Mouse (Mus musculus): Measurements from ENCODE around the gene Prdm15. TPM values are rescaled to one million over a fixed set of nuclear protein-coding genes. Genes with fewer than 3 reads are reported as not detected.
A peak's percentile ranks its signal among the peaks of the same experiment; 100 is the strongest.

Prdm15 gene
- polyA plus RNA-seq, 1 experiment from 2014 or later, result 10.2 TPM

DNA sequence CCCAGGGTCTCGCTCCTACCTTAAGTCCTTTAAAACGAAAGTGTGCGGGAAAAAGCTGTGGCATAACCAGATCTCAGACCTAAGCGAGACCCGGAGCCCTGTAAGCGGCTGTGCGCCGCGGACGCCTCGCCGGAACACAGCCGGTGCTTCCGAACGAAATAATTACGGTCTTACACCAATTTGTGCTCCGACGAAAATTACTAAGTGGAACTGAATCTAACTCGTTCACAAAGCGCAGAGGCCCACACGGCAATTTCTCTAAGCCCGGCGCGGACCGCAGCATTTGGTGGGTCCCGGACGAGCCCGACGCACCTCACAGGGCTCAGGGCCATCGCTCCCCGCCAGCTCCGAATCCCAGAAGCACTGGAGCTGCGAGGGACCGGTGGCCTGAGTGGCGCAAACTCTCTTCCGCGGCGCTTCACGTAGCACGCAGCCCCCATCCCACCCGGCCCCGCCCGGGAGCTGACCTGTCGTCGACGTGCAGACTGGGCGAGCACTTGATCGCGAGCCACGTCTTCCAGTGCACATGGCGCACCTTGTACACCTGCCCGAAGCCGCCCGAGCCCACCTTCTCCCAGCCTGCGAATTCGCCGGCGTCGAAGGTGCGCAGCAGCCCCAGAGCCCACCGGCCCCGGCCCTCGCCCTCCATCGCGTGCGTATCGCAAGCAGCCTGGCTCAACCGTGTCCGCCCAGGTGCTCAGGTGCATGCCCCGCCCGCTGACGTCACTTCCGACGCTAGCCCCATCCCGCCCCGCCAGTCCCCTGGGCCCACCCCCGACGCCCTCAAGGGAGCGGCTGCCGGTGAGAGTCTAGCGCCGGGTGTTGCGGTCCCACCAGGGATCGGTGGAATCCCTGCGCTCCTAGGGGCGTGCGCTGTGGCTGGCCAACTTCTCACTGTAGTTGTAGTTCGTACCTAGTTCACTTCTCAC is 88.3 kb downstream of the Prdm15 start, which contains the start of gene Ripk4:
Ripk4 (minus strand) TSS at position 727 of the 929 bp plus-strand sequence.
- Histone ChIP-seq H3K27me3 (peaks cover 56% of the 10 kb centered on the region), H3K4me2 (peak within 1 kb of the TSS; percentile 68), H3K9me3 (no peaks in the 10 kb centered on the region), H3K27ac (0 out of 2 replicates have a peak within 1 kb of the TSS, but pooled peaks have one; percentile 28), H3K4me1 (peaks cover 14% of the 10 kb centered on the region), H3K36me3 (no peaks in the 10 kb centered on the region), H3K9ac (peak within 1 kb of the TSS; percentile 35), H3K4me3 (peak within 1 kb of the TSS; percentile 45)
- ATAC-seq (ENCODE audit: insufficient number of reproducible peaks, low FRiP score, low TSS enrichment, low read depth), result peak; percentile 70
- WGBS, result under 1% methylated on average over 88 of the region's 88 CpGs

DNA sequence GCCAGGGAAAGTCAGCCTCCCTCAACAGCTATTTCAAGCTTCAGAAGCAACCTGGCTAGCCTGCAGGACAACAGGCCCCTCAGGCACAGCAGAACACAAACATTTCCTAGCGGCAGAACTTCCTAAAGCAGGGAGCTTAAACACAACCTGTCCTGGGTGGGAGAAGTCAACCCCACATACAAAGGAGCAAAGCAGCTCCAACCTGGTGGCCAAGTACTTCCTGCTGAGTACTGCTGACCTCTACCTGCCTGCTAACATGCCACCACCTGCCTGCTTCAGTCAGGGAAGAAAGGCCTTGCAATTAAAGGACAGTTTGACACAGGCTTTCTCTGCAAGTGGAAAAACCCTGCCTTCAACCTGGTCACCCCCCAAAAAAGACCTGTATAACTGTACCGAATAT is 89.9 kb downstream of the Prdm15 start:
- H3K27ac ChIP-seq, result no peak overlapping the region
- WGBS, result 51% methylated on average over 2 of the region's 2 CpGs
- H3K9ac ChIP-seq, result no peak overlapping the region
- no peaks in the 10 kb centered on the region for H3K36me3 ChIP-seq
- ATAC-seq (ENCODE audit: insufficient number of reproducible peaks, low FRiP score, low TSS enrichment, low read depth), result no peak
- H3K4me3 ChIP-seq, result peak overlapping the region; percentile 45
- peaks cover 14% of the 10 kb centered on the region for H3K4me1 ChIP-seq
- no peaks in the 10 kb centered on the region for H3K9me3 ChIP-seq
- peak overlapping the region; percentile 23 for H3K4me2 ChIP-seq
- H3K27me3 ChIP-seq, result peaks cover 56% of the 10 kb centered on the region

DNA sequence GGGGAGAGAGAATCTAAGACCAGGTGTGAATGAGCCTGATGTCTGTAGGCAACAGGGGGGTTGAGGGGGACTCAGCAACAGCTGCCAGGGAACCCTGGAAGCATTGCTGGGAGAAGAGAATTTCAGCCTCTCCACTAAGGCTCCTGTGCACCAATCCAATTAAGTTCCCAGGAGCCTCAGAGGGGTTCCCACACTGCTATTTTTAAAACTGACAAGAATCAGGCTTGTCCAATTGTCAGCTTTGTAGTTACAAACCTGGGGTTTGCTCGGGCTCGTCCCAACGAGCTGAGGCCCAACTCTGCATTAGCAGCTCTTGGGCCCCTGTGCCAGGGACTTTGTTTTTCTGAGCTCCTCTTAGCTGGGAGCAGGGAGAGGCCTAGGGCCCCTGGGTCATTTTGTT is 92.0 kb downstream of the Prdm15 start:
- Histone ChIP-seq H3K36me3 (no peaks in the 10 kb centered on the region), H3K9me3 (no peaks in the 10 kb centered on the region), H3K27ac (no peak overlapping the region), H3K4me3 (no peak overlapping the region), H3K27me3 (peaks cover 39% of the 10 kb centered on the region), H3K9ac (no peak overlapping the region), H3K4me2 (no peak overlapping the region), H3K4me1 (peaks cover 14% of the 10 kb centered on the region)
- ATAC-seq (ENCODE audit: insufficient number of reproducible peaks, low FRiP score, low TSS enrichment, low read depth), result peak; percentile 33; the same call in 1 of the 2 replicates
- 37% methylated on average over 3 of the region's 3 CpGs for WGBS

DNA sequence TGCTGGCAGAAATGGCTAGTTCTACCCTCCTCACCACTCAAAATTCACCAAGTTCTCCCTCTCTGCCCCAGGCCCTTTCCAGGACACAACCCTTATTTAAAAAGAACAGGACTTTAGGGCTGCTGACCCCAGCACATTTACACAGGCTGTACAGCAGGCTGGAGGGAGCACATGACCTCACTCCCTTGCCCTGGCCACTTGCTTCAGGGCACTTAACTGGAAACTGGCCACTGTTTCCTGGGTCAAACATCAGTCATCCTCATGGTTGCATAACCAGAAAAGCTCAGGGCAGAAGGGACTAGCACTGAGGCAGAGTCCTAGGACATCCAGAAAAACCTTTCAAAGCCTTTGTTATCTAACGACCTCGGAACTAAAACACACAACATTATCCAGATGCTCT is 93.4 kb downstream of the Prdm15 start:
- ATAC-seq (ENCODE audit: insufficient number of reproducible peaks, low FRiP score, low TSS enrichment, low read depth), result no peak
- no peak overlapping the region for H3K27ac ChIP-seq
- no peak overlapping the region for H3K9ac ChIP-seq
- H3K4me3 ChIP-seq, result no peak overlapping the region
- 72% methylated on average over 2 of the region's 2 CpGs for WGBS
- no peaks in the 10 kb centered on the region for H3K36me3 ChIP-seq
- H3K27me3 ChIP-seq, result peaks cover 25% of the 10 kb centered on the region
- H3K9me3 ChIP-seq, result no peaks in the 10 kb centered on the region
- H3K4me2 ChIP-seq, result no peak overlapping the region
- peaks cover 6% of the 10 kb centered on the region for H3K4me1 ChIP-seq

DNA sequence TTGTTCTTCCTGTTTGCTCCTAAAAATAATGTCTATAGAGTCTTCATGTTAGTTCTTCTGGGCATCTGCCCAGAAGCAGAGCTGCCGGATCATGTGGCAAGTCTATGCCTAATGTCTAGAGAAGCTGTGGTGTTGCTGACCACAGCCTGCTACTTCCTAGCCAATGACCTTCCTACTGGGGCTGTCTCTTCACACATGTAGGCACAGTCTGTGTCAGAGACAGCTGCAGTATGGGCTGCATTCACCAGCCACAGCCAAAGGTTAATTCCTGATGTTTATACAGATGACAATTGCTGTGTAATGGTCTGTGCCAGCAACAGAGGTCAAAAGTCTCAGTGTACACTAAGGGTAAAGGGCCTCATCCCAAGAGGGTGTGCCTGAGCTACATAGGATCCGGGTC is 95.2 kb downstream of the Prdm15 start:
- no peak for ATAC-seq (ENCODE audit: insufficient number of reproducible peaks, low FRiP score, low TSS enrichment, low read depth)
- no peaks in the 10 kb centered on the region for H3K4me1 ChIP-seq
- no peak overlapping the region for H3K4me2 ChIP-seq
- H3K27me3 ChIP-seq, result peaks cover 6% of the 10 kb centered on the region; the same call in 1 of the 2 replicates
- 77% methylated on average over 2 of the region's 2 CpGs for WGBS
- H3K36me3 ChIP-seq, result no peaks in the 10 kb centered on the region
- no peaks in the 10 kb centered on the region for H3K9me3 ChIP-seq
- H3K4me3 ChIP-seq, result no peak overlapping the region
- no peak overlapping the region for H3K27ac ChIP-seq
- no peak overlapping the region for H3K9ac ChIP-seq

DNA sequence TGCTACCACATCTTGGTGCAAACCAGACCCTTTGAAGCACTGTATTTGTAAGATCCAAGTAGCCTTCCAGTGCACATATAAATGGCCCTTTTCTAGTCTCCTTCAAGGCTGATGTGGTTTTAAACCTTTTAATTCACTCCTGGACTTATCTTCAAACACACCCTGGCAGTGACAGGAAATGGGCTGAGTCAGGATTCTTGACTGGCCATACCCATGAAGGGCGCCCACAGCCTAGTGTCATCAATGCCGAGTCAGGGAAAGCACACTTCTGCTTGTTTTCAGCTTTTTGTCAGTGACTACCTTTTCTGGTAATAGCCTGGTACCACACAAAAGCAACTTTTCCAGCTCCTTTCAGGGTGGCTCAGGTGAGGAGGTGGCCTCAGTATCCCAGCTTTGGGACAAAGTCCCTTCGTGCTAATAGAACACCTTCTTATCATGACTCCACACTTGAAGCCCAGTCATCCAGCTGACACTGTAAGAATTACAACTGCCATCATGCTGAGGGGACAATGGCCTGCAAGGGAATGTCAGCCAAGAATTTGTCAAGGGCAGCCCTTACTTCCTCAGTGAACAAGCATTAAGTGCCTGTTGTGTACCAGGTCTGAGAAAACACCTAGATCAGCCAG is 99.2 kb downstream of the Prdm15 start:
- Histone ChIP-seq H3K27ac (peak overlapping the region; percentile 33; the same call in 1 of the 2 replicates), H3K9me3 (no peaks in the 10 kb centered on the region), H3K9ac (no peak overlapping the region), H3K4me2 (no peak overlapping the region), H3K4me3 (no peak overlapping the region), H3K27me3 (no peaks in the 10 kb centered on the region), H3K4me1 (0 out of 2 replicates have a peak, but pooled peaks cover 5% of the 10 kb centered on the region), H3K36me3 (no peaks in the 10 kb centered on the region)
- WGBS, result 76% methylated on average over 3 of the region's 3 CpGs
- no peak for ATAC-seq (ENCODE audit: insufficient number of reproducible peaks, low FRiP score, low TSS enrichment, low read depth)

DNA sequence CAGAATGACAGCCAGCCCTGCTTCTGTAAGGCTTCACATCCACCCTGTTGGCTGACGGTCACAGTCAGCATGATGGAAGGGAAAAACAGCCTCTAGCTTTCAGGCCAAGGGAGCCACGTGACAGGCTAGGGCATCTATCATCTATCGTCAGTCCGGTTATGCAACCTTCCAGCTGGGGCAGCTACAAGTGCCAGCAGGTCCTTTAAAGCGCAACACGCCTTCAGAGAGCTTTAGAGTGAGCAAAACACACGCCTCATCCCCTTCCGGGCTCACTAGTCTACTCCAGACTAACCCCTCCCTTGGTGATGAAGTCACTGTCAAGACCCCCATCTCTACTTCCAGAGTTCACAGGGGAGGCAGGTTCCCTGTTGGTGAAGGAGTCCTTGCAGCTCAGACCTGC is 99.8 kb downstream of the Prdm15 start:
- Histone ChIP-seq H3K36me3 (no peaks in the 10 kb centered on the region), H3K4me1 (0 out of 2 replicates have a peak, but pooled peaks cover 5% of the 10 kb centered on the region), H3K4me2 (no peak overlapping the region), H3K9ac (no peak overlapping the region), H3K9me3 (no peaks in the 10 kb centered on the region), H3K4me3 (no peak overlapping the region), H3K27ac (peak overlapping the region; percentile 33; the same call in 1 of the 2 replicates), H3K27me3 (no peaks in the 10 kb centered on the region)
- WGBS, result 57% methylated on average over 8 of the region's 8 CpGs
- ATAC-seq (ENCODE audit: insufficient number of reproducible peaks, low FRiP score, low TSS enrichment, low read depth), result no peak

DNA sequence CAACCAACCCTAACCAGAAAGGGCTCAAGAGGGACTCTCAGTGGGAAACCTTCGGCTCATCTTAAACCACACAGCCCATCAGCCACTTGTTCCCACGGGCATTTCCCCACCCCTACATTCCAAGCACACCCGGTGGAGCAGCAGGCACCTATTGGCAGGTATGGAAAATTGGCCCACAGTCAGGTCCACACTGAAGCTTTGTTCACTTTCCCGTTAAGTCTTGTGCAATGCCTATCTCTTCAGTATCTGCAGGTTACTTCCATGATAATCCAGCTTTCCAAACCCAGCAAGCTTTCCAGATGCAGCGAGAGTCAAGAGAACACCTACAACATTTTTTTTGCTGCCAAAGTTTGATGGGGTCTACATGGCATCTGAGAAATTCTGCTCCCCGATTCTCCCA is 103.2 kb downstream of the Prdm15 start:
- Histone ChIP-seq H3K4me3 (no peak overlapping the region), H3K27me3 (no peaks in the 10 kb centered on the region), H3K4me2 (no peak overlapping the region), H3K36me3 (no peaks in the 10 kb centered on the region), H3K9ac (no peak overlapping the region), H3K4me1 (0 out of 2 replicates have a peak, but pooled peaks cover 5% of the 10 kb centered on the region), H3K27ac (no peak overlapping the region), H3K9me3 (no peaks in the 10 kb centered on the region)
- no peak for ATAC-seq (ENCODE audit: insufficient number of reproducible peaks, low FRiP score, low TSS enrichment, low read depth)
- WGBS, result 81% methylated on average over 6 of the region's 6 CpGs

Small RNA genes lying within 50 kb of the gene (microRNA-seq; reads per million reads assigned to microRNA genes)
- not detected for gene Mir6964

Other genes with a start within 250 kb of the Prdm15 start
- 0.78 and 0.97 TPM in 2 replicates for gene Tmprss2, start 240.7 kb downstream of the Prdm15 start, polyA plus RNA-seq (2015; fragmentation: Nextera tagmentation; extraction: Ambion mirVana)
- 23.2 and 26.0 TPM in 2 replicates for gene Ripk4, start 88.1 kb downstream of the Prdm15 start, polyA plus RNA-seq (2015; fragmentation: Nextera tagmentation; extraction: Ambion mirVana)
- gene C2cd2, start 110.7 kb upstream of the Prdm15 start, polyA plus RNA-seq (2015; fragmentation: Nextera tagmentation; extraction: Ambion mirVana), result 23.8 and 25.3 TPM in 2 replicates
- 13.2 and 14.5 TPM in 2 replicates for gene Zbtb21, start 110.8 kb upstream of the Prdm15 start, polyA plus RNA-seq (2015; fragmentation: Nextera tagmentation; extraction: Ambion mirVana)
- 22.2 and 32.7 TPM in 2 replicates for gene B230307C23Rik, start 145.5 kb upstream of the Prdm15 start, polyA plus RNA-seq (2015; fragmentation: Nextera tagmentation; extraction: Ambion mirVana)
- gene A630089N07Rik, start 230.6 kb upstream of the Prdm15 start, polyA plus RNA-seq (2015; fragmentation: Nextera tagmentation; extraction: Ambion mirVana), result 15.9 and 18.1 TPM in 2 replicates

Data from limb, embryonic 15.5 days (tissue).